Mouse (Mus musculus) large intestine, adult 2 months (tissue): ENCODE measurements at regions not wholly inside any gene's neighbourhood (a gene's known extent, or its start where the extent isn't known, plus 50 kb on each side); places are given as distances from the start of the nearest gene placed in this dataset.

Experiments used
- DNase-seq: peaks from one replicate; pipeline ENCODE4 v3.0.0-alpha.2; 2012; ENCODE audit warnings: low read depth, low spot score
- WGBS: fragments of 180-500 bp; shearing (Covaris S2); methylation state at CpG from one replicate; pipeline ENCODE4 v1.1.7; 2018; 5-methylcytosine and 5-hydroxymethylcytosine counted together

GRCm38 (mm10) chr7:138647636-138648035 is 198.2 kb upstream of the Ppp2r2d start:
- no peak for DNase-seq
- 66% methylated on average over 2 of the region's 2 CpGs for WGBS

DNA sequence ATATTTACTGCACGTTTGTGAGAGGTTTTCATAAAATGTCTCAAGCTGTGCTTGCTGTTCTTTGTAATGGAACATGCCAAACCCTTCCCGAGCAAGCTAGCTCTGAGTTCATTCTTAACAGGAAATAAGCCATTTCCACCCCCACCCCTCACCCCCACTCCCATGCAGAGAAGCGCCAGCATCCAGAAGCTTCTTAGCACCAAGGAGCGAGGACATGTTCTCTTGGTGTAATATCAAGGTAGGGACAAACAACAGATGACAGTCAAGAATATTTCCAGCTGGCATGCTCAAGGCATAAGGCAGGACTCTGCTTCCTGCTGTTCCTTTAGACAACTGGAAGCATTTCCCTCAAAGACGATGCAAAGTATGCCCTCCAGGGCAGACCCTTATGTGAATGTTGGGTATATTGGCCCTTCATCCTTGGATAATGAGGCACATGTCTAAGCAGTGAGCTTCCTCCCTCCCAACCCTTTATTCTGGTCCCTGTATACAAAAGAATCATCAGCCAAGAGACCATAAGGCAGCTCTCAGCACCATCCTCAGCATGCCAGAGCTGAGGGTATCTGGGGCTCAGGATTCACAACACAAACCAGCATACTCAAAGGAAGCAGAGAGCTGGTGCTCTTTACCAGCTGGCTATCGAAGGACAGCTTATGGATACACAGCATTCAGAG is 205.2 kb upstream of the Ppp2r2d start:
- DNase-seq: no peak
- 64% methylated on average over 6 of the region's 6 CpGs for WGBS

DNA sequence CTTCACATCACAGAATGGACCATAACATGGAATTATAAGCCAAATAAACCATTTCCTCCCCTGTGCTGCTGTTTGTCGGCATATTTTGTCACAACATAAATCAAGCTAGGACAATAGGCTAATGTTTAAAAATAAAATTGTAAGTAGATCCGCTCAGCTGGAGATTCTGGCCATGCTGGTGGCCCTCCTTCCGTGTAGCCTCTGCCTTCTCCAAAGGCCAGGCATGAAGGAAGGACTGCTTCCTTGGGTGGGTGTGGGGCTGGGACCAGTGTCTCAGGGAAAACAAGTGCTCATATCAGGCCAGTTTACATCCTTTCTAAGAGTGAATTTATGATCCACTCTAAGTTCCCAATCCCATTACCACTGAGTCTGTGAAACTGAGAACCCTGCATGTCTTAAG is 206.3 kb upstream of the Ppp2r2d start:
- no peak for DNase-seq
- WGBS: 61% methylated on average over 3 of the region's 3 CpGs

DNA sequence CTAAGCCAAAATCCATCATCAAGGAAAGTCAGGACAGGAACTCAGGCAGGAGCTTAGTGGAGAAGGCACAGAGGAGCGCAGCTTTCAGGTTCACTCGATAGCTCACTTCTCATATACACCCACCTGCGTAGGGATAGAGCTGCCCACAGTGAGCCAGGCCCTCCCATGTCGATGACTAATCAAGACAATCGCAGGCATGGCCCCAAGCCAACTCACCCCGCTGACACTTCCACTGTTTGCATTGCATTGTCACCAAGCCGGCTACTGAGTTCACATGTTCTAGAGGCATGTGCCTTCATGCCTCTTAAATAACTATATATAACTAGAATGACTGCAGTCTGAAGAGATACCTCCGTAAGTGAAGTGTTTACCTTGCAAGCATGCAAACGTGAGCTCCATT is 219.8 kb upstream of the Ppp2r2d start:
- no peak for DNase-seq
- WGBS: 47% methylated on average over 9 of the region's 9 CpGs

- WGBS: 79% methylated on average over 10 of the region's 10 CpGs
- no peak for DNase-seq
Measured at GRCm38 (mm10) chr7:138620896-138621655, 223.5 kb upstream of the Tcerg1l start.

DNA sequence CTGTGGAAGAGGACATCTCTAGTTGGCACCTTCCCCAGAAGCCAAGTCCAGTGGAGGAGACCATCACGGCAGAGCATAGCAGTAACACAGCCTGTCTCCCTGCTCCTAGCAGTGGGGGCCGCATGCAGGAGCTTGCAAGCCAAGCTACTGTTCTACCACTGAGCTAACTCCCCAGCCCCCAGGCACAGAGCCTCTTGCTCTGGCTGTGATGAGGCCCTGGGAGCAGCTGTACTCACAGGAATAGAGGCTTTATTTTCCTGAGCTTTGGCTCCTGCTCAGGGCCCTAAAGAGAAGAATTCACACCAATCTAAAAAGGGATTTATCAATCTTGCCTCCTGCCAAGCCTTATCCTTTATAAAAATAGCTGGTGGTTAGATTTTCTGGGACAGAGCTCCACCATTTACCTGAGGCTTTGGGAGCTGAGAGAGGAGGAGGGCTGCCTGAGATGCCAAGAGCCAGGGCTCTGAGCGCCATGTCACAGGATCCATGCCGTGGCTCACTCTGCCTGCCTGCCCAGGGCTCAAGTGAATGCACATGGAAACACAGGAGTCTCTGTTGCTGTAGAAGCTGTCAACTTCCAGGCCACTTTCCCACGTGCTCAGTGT is 222.7 kb upstream of the Tcerg1l start:
- no peak for DNase-seq

GRCm38 (mm10) chr7:138616468-138616867 is 218.9 kb upstream of the Tcerg1l start:
- WGBS: 74% methylated on average over 2 of the region's 2 CpGs
- DNase-seq: no peak

More for the DNA sequence above, 222.7 kb upstream of the Tcerg1l start:
- 72% methylated on average over 5 of the region's 5 CpGs for WGBS

DNA sequence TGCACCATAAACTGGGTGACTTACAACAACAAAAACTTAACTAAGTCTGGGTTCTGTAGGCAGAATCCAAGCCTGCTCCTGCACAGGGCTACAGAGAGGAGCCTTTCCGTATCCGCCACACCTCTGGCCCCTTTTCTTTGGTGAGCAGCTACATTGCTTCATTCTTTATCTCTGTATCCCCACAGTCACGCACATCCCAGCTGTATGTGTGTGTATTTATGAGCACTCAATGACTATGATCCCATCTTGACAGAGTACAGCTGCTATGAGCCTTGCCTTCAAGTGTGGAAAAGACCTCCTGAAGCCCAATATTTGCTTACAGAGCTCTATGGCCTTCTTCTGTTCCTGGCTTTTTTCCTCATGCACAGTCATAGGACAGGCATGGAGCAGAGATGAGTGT is 212.1 kb upstream of the Tcerg1l start:
- DNase-seq: no peak
- 49% methylated on average over 3 of the region's 3 CpGs for WGBS

- DNase-seq: no peak
- WGBS: 42% methylated on average over 4 of the region's 4 CpGs
Measured at GRCm38 (mm10) chr7:138609124-138609523, 211.6 kb upstream of the Tcerg1l start.

DNA sequence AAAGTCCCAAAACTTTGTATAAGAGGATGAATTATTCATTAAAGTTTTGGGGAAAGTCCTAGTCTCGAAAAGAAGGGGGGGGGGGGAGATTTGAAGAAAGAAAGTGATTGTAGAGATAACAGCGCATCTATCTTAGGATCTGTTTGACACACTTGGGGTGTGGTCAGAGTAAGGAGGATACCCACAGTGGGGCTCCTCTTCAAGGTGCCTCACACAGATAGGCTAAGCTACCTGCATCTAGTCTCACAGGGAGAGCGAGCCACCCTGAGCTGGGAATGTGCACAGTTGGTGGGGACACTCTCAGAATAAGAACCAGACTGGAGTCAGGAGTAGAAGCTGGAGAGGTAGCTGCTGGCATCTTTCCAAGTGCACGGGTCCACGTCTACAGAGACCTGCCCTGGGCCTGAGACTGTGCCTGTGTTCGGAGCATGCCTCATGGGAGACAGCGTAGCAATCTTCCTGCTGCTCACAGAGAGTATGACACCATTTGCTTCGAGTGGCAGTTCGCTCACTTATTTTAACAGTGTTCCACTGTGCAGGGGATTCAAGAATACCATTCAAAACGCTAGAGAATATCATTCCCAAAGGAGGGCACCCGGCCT is 208.9 kb upstream of the Tcerg1l start:
- WGBS: 70% methylated on average over 11 of the region's 11 CpGs
- DNase-seq: no peak

GRCm38 (mm10) chr7:138605923-138606322 is 208.4 kb upstream of the Tcerg1l start:
- no peak for DNase-seq

DNA sequence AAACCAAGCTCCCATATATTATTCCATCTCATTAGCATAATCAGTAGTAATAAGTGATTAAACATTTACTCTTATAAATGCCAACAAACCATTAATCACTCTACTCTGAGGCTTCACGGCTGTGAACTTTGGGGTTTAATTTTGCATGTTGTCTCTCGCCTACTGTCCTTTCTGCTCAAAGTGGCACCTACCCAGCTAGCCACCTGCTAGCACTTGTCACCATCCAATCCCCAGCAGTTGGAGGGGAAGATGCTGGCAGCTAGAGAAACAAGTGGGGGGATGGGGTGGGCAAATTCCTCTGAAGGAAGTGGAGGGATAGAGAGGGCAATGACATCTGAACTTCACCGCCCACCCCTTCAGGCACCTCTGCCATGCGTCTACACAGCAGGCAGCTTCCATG is 204.2 kb upstream of the Tcerg1l start:
- 50% methylated on average over 4 of the region's 4 CpGs for WGBS
- DNase-seq: no peak

GRCm38 (mm10) chr7:138593344-138593743 is 195.8 kb upstream of the Tcerg1l start:
- 82% methylated on average over 2 of the region's 2 CpGs for WGBS
- no peak for DNase-seq

DNA sequence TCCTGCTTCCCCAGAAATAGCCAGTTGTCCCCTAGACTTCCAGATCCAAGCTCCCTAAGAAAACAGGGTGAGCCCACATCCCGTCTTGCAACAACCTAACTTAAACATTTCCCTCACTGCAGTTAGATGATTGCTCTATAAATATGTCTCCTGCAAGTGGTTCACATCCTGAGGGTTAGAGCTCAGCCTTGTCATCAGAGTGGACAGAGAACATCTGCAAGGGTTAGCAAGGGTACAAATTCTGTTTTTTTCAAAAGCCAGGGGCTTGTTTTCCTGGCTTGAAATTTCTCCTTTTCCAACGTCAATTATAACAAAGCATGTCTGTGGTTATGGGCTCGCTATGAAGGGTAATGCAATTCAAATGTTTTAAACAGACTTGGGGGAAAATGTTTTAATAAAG is 169.8 kb upstream of the Tcerg1l start:
- DNase-seq: no peak
- WGBS: 61% methylated on average over 3 of the region's 3 CpGs

- no peak for DNase-seq
- 46% methylated on average over 10 of the region's 10 CpGs for WGBS
Measured at GRCm38 (mm10) chr7:138551629-138552028, 154.1 kb upstream of the Tcerg1l start.

DNA sequence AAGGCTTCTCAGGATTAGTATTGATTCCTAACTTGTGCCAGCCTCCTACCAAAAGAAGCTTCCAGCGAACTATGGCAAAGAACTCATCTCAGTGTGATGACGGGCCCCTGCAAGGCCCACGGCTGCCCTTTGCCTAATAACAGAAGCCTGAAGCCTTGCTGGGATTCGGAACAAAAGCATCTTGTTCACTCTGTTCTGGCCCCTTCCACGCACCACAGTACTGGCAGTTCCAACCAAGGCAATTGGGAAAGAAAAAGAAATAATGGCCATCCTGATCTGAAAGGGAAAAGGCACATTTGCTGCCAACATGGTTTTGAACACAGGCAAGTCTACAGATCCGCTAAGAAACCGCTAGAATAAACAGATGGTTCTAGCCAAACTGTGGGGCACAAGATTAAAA is 150.4 kb upstream of the Tcerg1l start:
- DNase-seq: no peak

GRCm38 (mm10) chr7:138538048-138538831 is 140.7 kb upstream of the Tcerg1l start:
- 28% methylated on average over 18 of the region's 18 CpGs for WGBS
- DNase-seq: peak; percentile 2

More for the DNA sequence above, 150.4 kb upstream of the Tcerg1l start:
- 82% methylated on average over 7 of the region's 7 CpGs for WGBS

DNA sequence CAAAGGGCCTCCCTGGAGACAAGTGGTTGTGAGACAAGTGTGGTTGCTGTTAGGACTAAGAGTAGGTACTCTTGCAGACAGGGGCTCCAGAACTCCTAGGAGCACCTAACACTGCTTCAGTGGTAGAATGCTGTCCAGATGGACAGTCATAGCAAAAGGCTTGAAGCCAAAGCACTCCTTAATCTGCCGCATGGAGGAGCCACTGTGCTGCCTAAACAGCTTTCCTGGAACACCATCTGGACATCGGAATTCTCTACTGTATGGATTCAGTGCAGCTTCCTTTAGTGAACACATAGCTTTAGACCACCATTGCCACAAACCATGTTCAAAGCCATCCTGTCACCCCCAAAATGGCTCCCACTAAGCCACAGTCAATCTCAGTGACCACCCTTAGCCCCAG is 128.6 kb upstream of the Tcerg1l start:
- WGBS: 86% methylated on average over 2 of the region's 2 CpGs

DNA sequence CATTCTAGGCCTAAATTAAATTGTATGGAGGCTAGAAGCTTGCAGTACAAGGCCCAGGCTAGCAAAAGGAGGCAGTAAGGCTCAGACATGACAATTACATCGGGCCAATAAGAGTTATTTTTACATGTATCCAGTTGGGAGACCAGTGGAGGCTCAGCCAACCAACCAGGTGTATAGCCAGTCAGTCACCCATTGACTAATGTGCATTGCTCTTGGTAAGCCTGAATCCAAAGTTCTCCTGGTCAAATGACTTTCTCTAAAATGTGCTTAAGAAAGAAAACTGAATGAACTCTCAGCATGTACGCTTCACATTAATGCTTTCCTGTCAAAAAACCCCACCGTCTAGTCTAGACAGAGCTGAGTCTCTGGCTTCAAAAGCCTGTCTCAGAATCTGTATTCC is 127.4 kb upstream of the Tcerg1l start:
- 86% methylated on average over 3 of the region's 3 CpGs for WGBS
- no peak for DNase-seq

More for the DNA sequence above, 128.6 kb upstream of the Tcerg1l start:
- no peak for DNase-seq

DNA sequence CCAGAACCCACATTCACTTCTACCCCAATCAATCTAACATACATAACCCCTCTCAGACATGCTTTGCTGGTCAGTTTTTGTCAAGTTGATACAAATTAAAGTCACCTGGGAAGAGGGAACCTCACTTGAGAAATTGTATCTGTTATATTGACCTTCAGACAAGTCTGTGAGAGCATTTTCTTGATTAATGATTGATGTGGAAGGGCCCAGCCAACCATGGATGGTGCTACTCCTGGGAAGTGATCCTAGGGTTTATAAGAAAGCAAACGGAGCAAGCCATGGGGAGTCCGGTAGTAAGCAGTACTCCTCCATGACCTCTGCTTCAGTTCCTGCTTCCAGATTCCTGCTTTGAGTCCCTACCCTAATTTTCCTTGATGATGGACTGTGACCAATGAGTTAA is 116.6 kb upstream of the Tcerg1l start:
- DNase-seq: no peak
- 62% methylated on average over 2 of the region's 2 CpGs for WGBS
